Mouse (Mus musculus): ENCODE measurements at regions not wholly inside any gene's neighbourhood (a gene's known extent, or its start where the extent isn't known, plus 50 kb on each side); places are given as distances from the start of the nearest gene placed in this dataset.

DNA sequence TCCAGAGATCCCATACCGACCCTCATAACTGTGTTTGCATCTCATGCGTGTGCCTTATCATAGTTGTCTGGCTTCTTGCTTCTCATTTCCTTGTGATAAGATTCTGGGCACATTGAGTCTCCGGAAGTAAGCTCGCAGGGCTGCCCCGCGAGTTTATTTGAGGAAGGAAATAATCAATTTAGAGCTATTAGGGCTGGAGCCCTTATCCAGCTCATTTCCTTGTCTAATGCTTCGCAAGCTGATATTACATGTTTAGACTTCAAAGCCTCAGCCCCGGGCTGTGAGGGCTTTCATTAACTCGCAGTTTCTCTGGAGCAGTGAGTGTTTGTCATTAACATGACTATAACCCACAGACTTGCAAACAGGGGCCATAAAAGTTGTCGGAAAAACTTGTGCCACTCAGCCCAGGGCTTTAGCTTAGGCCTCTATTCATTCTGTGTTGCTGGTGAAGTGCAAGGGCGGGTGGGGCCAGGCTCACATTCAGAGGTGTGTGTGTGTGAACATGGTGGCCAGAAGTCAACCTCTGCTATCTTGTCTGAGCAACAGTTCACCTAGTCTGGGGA, 251.0 kb upstream of the Gm5148 start:
- DNase-seq = no peak

DNA sequence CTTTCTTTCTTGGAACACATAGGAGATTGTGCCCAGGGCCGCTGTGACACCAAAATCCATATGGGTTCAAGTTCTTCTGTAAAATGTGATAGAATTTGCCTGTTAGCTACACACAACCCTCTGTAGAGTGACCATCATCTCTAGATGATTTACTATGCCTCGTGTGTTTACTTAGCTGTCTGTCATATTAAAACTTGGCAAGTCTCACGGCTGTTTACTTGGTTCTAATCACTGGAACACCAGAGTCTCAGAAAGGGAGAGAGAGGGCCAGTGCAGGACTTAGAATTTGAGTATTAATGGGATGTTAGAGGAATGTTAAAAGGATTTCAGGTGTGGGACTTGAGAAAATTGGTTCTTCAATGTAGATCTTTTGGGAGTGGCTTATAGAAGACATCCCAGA, 248.6 kb upstream of the Gm5148 start:
- no peak for DNase-seq

DNA sequence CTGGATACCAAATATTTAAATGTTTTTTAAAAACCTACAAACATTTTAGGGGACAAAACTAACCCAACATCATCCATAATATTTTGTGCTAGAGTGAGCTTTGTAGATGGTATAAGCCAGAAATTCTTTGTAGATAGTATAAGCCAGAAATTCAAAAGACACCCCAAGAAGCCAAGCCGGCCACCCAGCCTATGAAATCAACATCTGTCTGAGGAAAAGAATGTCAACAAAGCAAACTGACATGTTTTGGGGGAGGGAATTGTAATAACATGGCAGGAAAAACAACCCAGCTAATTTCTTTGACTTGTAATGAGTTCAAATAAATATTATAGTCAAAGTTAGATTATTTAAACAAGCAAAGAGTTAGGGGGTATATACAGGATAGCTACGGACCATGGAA, 246.9 kb upstream of the Gm5148 start:
- DNase-seq = no peak

DNA sequence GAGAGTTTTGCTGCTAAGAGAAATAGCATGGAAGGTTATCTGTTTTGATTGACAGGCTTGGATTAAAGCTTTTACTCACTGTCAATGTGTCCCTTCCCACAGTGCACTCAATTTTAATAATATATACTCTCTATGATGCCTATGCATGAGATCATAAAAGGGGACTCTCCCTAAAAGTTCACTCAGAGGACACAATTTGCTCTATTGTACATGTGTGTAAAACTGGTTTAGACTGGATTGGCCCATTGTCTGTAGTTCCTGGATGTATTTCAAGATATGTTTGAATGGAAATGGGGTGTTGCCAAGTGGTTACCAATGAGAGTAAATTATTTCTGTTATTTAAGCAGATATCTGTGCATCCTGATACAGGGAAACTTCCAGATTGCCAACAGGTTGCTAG, 244.4 kb upstream of the Gm5148 start:
- DNase-seq = no peak

DNA sequence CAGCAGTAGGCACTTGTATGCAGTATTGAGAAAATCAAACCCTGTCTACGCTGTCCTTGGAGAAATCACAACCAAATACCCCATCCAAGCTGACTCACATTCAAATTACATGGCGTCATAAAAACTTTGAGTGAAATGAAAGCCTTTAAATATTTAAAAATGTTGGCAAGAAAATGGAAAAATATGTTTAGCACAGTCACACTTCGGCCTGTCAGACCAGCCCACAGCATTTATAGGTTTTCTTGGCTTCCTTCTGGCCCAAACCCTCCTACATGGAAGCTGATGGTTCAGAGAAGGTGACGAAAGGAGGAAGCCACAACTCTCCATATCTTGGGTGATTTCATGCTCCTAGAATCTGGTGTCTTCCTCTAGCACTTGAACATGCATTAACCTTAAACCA, 240.9 kb upstream of the Gm5148 start:
- no peak for DNase-seq

GRCm38 (mm10) chr3:37964083-37964482, 239.8 kb upstream of the Gm5148 start:
- no peak for DNase-seq

GRCm38 (mm10) chr3:37962811-37963210, 238.5 kb upstream of the Gm5148 start:
- no peak for DNase-seq

DNA sequence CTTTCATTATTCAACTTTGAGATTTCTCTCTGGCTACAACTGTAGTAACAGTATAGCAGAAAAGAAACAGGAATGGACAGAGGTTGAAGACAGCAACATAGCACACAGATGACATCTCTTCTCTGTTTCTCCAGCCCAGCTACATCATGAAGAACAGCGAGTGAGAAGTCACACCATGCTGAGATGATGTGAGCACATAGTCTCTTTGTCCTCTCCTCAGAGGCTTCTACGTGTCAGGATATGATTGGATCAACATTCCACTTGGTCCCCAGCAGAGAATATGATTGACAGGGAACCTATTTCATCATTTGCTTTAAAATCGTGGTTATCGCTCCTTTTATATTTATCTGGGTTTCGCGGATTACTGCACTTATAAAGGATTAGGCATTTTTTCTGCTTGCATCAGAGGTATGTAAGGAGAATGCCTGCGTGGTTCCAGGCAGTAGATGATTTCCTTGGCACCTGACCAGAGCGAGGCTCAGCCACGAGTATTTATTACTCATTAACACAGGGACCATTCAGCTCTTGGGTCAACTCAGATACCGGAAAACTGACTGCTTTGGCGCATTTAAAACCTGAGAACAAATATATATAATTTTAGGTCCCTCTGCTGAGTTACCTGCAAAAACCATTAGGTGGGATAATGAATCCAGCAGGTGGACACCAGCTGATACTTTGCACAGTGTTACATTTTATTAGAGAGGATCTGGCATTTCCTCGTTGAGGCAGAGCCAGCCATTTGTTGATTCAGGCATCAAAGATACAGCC, 237.9 kb upstream of the Gm5148 start:
- DNase-seq = no peak

DNA sequence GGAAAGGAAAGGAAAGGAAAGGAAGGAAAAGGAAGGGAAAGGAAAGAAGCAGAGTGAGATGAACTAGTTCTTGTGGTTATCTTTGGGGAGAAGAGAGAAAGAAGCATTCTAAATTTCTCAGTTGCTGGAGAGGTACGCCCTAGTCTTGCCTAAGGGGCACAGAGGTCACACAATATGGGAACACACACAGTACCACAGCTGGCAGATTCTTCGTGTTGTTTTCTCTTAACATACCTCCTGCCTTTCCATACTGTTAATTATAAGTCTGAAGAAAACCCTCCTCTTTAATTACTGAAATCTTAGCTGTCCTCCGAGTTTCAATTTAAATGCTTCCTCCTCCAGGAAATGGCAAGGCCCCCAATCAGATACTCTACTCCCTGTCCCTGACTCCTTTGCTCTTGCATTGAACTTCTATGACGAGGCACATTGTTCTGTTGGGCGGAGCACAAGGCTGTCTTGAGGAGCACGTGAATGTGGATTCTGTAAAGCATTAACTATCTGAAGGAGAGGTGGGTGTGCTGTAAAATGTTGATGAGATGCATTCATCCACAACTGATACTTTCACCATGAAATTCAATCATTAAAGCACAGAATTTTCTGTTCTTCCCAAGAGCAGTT, 234.2 kb upstream of the Gm5148 start:
- no peak for DNase-seq

GRCm38 (mm10) chr3:37956543-37956942, 232.3 kb upstream of the Gm5148 start:
- no peak for DNase-seq

- peak; percentile 44 to 69 for DNase-seq
Observed at GRCm38 (mm10) chr3:37952891-37953290, 228.6 kb upstream of the Gm5148 start.

DNA sequence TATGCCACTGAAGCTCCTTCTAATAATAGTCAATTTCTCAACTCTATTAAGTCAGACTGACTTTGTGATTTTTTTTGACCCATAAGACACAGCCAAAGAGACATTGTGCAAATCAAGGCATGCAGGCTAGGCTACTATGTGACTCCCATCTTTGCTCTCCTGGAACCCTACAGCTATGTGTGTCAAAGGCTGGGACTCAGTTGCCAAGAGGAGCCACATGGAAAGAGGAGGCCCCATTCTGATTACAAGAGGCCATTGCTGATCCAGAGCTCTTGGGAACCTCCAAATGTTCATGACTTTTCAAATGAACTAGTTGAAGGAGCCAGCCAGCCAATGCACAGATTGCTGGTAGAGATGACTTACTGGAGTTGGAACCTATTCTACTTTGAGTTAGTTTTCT, 228.0 kb upstream of the Gm5148 start:
- no peak for DNase-seq

- no peak for DNase-seq
Observed at GRCm38 (mm10) chr3:37943661-37944060, 219.4 kb upstream of the Gm5148 start.

GRCm38 (mm10) chr3:37940016-37940415, 215.7 kb upstream of the Gm5148 start:
- DNase-seq = no peak

DNA sequence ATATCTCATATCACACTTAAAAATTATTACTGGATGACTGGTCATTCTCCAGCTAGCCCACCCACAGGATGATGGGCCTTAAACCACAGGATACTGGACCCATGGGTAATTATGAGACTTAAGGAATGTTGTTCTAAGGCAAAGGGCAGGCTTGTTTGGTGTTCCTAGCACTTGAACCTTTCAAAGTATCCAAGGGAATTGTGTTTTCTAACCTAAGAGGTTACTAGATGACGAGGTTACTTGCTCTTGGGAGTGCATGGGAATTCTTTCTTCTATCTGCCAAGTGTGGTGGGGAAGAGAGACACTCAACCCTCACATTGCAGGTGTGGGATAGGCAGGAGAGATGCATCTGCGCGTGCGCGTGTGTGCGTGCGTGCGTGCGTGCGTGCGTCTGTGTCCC, 214.6 kb upstream of the Gm5148 start:
- DNase-seq = no peak

- DNase-seq = peak in 1 of 2 experiments; percentile 24
Observed at GRCm38 (mm10) chr3:37938284-37938596, 213.9 kb upstream of the Gm5148 start.

GRCm38 (mm10) chr3:37937381-37938283, 213.3 kb upstream of the Gm5148 start:
- no peak for DNase-seq

- DNase-seq = no peak
Observed at GRCm38 (mm10) chr3:37936251-37936931, 212.1 kb upstream of the Gm5148 start.

DNA sequence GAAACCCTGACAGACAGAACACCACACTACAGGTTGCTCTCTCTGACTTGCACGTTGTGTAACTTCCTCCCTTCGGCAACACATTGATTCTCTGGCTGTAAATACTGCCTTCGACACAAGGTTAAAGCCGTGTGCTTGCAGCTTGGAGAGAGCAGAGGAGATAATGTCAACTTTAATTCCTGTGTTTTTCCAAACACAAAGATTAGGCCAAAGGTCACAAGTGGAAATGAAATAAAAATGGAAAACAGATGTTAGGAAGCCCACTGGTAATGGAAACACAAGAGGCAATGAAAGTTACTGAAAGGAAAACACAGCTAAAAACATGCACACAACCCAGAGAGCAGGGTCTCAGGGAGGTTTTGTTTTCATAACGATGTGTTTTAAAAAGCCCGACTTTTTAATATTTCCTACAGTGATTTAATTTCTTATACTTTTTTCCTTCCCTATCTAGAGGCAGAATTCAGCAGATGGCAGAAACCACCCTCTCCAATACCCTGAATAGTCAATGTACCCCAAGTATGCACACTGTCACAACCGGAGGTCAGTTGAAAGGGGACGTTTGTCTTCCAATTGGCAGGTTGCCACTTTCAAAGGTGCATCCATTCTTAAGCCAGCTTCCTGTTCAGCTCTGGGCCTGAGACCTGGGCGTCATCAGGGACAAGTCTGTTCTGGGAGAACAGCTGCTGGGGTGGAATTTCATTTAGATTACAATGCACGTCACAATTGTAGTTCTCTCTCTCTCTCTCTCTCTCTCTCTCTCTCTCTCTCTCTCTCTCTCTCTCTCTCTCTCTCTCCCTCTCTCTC, 210.8 kb upstream of the Gm5148 start:
- DNase-seq = peak; percentile 34 to 43

DNA sequence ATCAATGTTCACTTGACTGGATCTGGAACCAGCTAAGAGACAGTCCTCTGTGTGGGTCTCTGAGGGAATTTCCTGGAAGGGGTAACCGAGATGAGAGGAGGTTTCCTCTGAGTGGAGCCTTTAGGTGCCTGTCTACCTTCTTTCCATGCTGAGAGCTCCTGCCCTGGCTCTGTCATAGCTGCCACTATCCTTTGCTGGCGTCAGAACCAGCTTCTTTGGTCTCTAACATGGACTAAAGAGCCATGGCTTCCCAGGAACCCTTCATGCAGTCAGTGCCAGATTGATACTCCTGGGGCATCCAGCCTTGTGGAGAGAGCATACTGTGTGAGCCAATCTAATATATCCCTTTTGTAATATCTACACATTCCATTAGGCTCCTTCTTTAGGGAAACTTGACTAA, 209.9 kb upstream of the Gm5148 start:
- DNase-seq = no peak

DNA sequence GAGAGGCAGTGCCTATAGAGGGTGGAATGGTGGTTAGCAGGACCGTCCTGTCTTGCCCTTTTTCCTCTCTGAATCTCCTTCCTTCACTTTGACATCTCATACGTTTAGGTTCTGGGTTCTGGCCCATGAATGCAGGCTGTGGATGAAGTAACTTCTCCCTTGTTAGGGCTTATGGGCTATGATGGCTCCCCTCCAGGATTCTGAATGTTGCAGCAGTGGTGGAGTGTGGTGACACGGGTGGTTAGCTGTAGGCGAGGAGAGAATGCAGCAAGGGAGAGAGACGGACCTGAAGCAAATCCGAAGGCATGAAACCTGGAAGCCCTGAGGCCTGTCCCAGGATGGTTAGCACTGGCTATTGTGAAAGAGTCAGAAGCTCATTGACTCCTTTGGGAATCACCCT, 204.4 kb upstream of the Gm5148 start:
- DNase-seq = no peak
